Mouse (Mus musculus) thymus, adult 2 months (tissue): ENCODE results near the gene St6galnac3. TPM values are rescaled to one million over a fixed set of nuclear protein-coding genes. Genes with fewer than 3 reads are reported as not detected.

Experiments used
- DNase-seq: peaks from one replicate; pipeline ENCODE4 v3.0.0; 2021
- H3K27ac ChIP-seq: fragments of 200-500 bp; 2 replicates; pipeline ENCODE4 v1.5.1; 2012; ENCODE audit warnings: low read length, control low read depth; ENCODE audit not compliant: control insufficient read depth, insufficient read depth
- H3K27me3 ChIP-seq: fragments of 200-500 bp; 2 replicates; pipeline ENCODE4 v1.6.1; 2012; ENCODE audit warnings: mild to moderate bottlenecking, low read length, moderate library complexity, mixed read lengths; ENCODE audit not compliant: control insufficient read depth, insufficient read depth
- H3K36me3 ChIP-seq: fragments of 200-500 bp; 2 replicates; pipeline ENCODE4 v1.6.1; 2012; ENCODE audit warnings: mild to moderate bottlenecking, low read length, moderate library complexity; ENCODE audit not compliant: control insufficient read depth, insufficient read depth
- H3K4me1 ChIP-seq: fragments of 200-500 bp; replicated peaks from 2 replicates; pipeline ENCODE4 v1.6.1; 2012; ENCODE audit warnings: low read length; ENCODE audit not compliant: control insufficient read depth, insufficient read depth
- H3K4me3 ChIP-seq: fragments of 200-500 bp; 2 replicates; pipeline ENCODE4 v1.5.1; 2012; ENCODE audit warnings: mild to moderate bottlenecking, low read length, control low read depth, moderate library complexity; ENCODE audit not compliant: control insufficient read depth, insufficient read depth
- CTCF ChIP-seq: fragments of 200-500 bp; IDR thresholded peaks from 2 replicates; pipeline ENCODE4 v1.5.1; 2012; ENCODE audit warnings: mild to moderate bottlenecking, control low read depth, low read length, moderate library complexity, borderline replicate concordance; ENCODE audit not compliant: control insufficient read depth, poor library complexity, insufficient read depth; ENCODE audit errors: extremely low read depth
- POLR2A ChIP-seq: fragments of 200-500 bp; IDR thresholded peaks from 2 replicates; pipeline ENCODE4 v1.6.1; 2012; ENCODE audit warnings: mild to moderate bottlenecking, low read length, control low read depth, moderate library complexity; ENCODE audit not compliant: control insufficient read depth, poor library complexity, insufficient read depth; ENCODE audit errors: extremely low read depth
- WGBS: fragments of 180-500 bp; shearing (Covaris S2); methylation state at CpG from one replicate; pipeline ENCODE4 v1.1.7; 2018; 5-methylcytosine and 5-hydroxymethylcytosine counted together
- polyA plus RNA-seq: library from polyadenylated mRNA; depleted of rRNA; stranded (reverse); fragments of >200 nt; gene quantifications from 2 replicates; pipeline ENCODE4 v1.2.3, GENCODE M21; 2012

Gene St6galnac3
- polyA plus RNA-seq, 1 experiment, result 1.3 TPM

- H3K36me3 ChIP-seq, result no peaks in the 10 kb centered on the region
- no peaks in the 10 kb centered on the region for H3K27me3 ChIP-seq
- TF ChIP-seq CTCF (no peak), POLR2A (no peak)
- H3K27ac ChIP-seq, result no peak overlapping the region
- 94% methylated on average over 12 of the region's 12 CpGs for WGBS
- 0 out of 2 replicates have a peak, but pooled peaks cover 3% of the 10 kb centered on the region for H3K4me1 ChIP-seq
- DNase-seq, result no peak
- no peak overlapping the region for H3K4me3 ChIP-seq
These were observed 51.5 kb downstream of the St6galnac3 start for GRCm38 (mm10) chr3:153673451-153673850.

GRCm38 (mm10) chr3:153670953-153671674 is 53.9 kb downstream of the St6galnac3 start:
- Histone ChIP-seq H3K27ac (no peak overlapping the region), H3K4me3 (no peak overlapping the region), H3K27me3 (no peaks in the 10 kb centered on the region), H3K36me3 (no peaks in the 10 kb centered on the region), H3K4me1 (0 out of 2 replicates have a peak, but pooled peaks cover 3% of the 10 kb centered on the region)
- WGBS, result 95% methylated on average over 10 of the region's 10 CpGs
- no peak for DNase-seq
- no peak for TF ChIP-seq CTCF

DNA sequence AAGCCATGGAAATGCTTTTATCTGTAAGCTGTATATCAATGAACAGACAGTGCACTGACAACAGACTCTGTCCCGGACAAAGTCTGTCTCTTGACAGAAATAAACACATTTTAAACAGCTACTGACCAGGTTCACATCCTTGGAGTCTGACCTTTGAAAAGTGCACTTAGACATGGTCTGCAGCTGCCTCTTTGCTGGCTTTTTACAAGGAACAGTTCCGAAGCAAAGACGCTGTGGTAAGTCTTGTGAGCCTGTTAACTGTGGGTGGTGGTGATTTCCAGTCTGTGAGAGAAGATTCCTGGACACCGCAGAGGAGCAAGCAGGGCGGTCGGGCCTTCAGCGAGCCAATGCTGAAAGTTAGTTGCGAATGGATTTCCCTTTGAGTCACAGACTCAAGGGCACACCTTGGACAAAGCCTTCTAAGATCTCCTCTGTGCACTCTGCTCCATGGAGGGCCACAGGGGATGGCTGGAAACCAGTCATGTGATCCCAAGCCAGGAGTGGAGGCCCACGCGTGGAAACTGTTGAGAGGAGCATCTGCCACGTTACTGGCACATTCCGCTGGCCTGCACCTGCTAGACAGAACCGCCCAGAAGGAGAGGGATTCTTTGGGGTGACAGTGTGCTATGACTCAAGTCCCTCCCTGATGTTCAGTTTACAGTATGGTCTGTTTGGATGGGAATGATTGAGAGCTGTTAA is 55.1 kb downstream of the St6galnac3 start:
- WGBS, result 95% methylated on average over 13 of the region's 13 CpGs
- Histone ChIP-seq H3K4me3 (no peak overlapping the region), H3K4me1 (0 out of 2 replicates have a peak, but pooled peaks cover 3% of the 10 kb centered on the region), H3K27me3 (no peaks in the 10 kb centered on the region), H3K36me3 (no peaks in the 10 kb centered on the region), H3K27ac (no peak overlapping the region)
- TF ChIP-seq POLR2A (no peak), CTCF (no peak)
- no peak for DNase-seq

GRCm38 (mm10) chr3:153669329-153669728 is 55.6 kb downstream of the St6galnac3 start:
- TF ChIP-seq CTCF, result no peak
- no peak for TF ChIP-seq POLR2A

GRCm38 (mm10) chr3:153668447-153669290 is 56.3 kb downstream of the St6galnac3 start:
- H3K27me3 ChIP-seq, result no peaks in the 10 kb centered on the region
- no peak overlapping the region for H3K27ac ChIP-seq
- DNase-seq, result no peak
- no peak overlapping the region for H3K4me3 ChIP-seq
- no peaks in the 10 kb centered on the region for H3K36me3 ChIP-seq
- WGBS, result 80% methylated on average over 21 of the region's 21 CpGs
- H3K4me1 ChIP-seq, result 0 out of 2 replicates have a peak, but pooled peaks cover 3% of the 10 kb centered on the region
- TF ChIP-seq CTCF, result no peak
- no peak for TF ChIP-seq POLR2A

More at GRCm38 (mm10) chr3:153669329-153669728, 55.6 kb downstream of the St6galnac3 start:
- H3K4me3 ChIP-seq, result no peak overlapping the region
- no peak overlapping the region for H3K27ac ChIP-seq
- H3K36me3 ChIP-seq, result no peaks in the 10 kb centered on the region
- WGBS, result 85% methylated on average over 8 of the region's 8 CpGs
- 0 out of 2 replicates have a peak, but pooled peaks cover 3% of the 10 kb centered on the region for H3K4me1 ChIP-seq
- DNase-seq, result no peak
- H3K27me3 ChIP-seq, result no peaks in the 10 kb centered on the region

DNA sequence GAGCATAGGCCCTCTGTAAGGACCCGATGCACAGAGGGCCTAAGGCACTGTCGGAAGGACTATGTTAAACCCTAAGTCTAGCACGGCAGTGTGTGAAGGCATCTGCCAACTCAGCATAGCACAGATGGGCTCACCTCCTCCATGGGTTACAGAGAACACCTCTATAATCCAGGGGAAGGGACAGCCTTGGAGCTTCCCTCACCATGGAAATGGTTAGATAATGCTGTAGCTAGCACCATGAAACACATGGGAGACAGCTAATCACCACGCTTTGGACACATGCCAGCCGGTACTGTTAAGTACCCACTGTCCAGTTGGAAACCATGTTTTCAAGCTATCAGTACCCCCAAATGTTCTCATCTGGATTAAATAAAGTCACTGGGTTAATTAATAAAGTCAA is 60.3 kb downstream of the St6galnac3 start:
- H3K4me1 ChIP-seq, result 0 out of 2 replicates have a peak, but pooled peaks cover 3% of the 10 kb centered on the region
- H3K27me3 ChIP-seq, result no peaks in the 10 kb centered on the region
- H3K36me3 ChIP-seq, result no peaks in the 10 kb centered on the region
- no peak overlapping the region for H3K27ac ChIP-seq
- H3K4me3 ChIP-seq, result no peak overlapping the region
- no peak for DNase-seq
- 98% methylated on average over 5 of the region's 5 CpGs for WGBS
- no peak for TF ChIP-seq POLR2A
- TF ChIP-seq CTCF, result no peak
